Mouse (Mus musculus): ENCODE results near the gene Etnppl.
A peak's percentile ranks its signal among the peaks of the same experiment; 100 is the strongest.

Etnppl gene

DNA sequence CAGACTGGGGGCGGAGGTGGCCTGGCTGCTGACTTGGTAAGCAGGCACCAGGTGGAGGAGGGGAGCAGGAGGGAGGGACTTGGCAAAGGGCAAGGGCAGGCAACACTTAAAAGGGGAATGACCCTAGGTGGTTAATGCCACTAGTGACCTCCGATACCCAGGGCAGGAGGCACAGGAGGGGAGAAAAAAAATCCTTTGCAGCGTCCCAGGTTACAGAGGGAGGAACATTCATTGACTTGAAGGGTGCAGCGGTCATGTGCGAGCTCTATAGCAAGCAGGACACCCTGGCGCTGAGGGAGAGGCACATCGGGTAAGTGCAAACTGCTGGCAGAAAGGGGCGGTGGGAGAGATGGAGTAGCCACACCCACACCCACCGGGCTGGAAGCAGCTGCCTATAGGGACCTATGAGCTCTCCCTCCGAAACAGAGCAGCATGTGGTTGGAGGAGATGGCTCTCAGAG is at the start of gene Etnppl:
Etnppl (plus strand) TSS at position 10 of the 460 bp plus-strand sequence.
- no peak for DNase-seq

DNA sequence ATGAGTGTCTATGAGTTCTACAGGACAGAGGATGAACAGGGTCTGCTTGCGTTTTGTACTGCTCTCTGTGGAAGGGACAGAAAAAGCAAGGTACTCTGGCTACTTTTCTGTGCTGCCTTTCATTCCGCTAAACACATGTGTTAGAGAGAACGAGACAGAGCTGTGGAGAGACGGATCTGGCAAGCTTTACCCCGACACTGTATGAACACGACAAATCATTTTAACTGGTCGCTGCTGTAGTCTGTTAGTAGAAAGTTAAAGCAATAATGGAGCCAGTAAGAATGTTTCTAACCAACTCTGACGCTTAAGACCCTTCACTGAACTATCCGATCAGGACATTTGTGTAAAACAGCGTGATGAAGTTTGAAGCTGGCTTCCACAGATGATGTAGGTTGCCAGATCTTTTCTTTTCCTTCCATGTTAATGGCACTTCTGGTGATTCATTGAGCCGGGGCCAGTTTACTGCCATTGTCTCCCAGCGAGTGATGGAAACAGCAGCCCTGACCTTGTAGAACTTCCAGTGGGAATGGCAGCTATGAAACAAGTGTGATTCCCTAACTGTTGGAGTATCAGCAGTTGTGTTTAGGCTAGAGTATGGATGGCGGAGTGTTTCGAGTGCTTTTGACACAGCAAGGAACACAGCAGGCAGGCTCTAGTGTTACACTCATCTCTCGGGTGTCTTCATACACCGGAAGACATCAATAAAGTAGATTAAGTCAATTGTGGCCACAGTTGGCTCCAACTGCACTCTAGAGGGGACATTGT is 48.7 kb upstream of the Etnppl start:
- no peak for DNase-seq

DNA sequence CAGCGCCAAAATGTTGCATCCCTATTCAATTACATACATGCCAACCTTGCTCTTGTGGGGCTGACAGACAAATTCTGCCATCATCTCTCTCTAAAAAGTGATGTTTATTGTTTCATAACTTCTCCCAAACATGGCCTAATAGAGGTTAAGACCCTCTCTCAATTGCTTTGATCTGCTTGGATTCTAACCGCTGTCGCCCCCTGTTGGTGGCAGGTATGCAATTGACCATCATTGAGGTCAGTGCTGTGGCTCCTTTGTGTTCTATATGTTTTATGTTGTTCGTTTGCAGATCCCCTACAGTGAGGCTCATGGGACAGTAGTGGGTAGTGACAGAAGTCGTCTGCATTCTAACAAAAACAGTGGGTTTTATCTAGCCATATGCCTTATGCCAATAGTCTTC is 44.0 kb upstream of the Etnppl start:
- DNase-seq, result no peak

DNA sequence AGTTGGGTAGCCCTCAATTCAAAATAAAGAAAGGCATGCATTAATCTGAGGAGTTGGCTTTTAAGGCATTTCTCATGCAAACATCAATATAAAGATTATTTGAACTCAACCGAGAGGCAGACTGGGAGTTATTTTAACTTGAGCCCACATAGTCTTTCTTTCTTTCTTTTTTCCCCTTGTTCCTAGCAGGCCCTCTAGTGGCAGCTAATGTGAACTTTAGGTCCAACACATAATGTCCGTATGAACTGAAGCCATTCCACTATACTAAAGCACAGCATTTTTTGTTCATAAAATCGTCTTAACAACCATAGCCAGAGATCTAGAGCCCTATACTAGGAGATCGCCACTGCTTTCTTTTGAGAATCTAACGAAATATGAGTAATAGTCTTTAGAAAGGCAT is 42.6 kb upstream of the Etnppl start:
- DNase-seq, result peak; percentile 42

DNA sequence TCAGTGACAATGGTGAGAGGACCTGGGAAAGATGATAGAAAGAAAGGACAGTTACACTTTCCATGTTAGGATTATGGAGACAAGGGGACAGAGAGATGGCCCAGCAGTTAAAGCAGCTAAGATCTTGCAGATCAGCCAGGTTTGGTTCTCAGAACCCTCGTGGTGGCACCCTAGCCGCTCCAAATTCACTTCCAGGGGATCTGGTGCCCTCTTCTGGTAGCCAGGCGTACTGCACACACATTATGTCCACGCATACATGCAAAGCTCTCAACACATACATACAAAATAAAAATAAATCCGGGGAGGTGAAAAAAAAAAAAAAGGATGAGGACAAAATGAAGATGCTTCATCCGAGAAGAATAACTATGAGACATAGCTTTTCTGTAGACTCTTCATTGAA is 40.6 kb upstream of the Etnppl start:
- peak; percentile 43 for DNase-seq

DNA sequence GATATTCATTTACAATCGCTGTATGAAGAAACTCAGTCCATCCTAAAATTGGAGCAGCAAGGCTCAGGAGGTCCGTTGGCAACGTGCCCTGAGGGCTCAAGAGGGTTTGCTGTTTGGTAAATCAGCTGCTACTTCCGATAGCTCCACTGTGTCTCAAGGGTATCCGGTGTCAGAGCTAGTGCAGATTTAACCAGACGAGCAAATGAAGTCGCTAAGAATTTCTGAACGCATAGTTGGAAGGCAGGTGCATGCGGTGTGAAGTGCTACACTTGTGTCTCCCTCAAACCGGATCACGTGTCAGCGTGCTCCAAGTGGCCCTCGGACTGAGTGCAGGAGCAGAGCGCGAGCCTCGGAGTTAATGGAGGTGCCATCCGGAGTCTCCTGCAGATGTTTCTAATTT is 37.7 kb upstream of the Etnppl start:
- DNase-seq, result no peak

DNA sequence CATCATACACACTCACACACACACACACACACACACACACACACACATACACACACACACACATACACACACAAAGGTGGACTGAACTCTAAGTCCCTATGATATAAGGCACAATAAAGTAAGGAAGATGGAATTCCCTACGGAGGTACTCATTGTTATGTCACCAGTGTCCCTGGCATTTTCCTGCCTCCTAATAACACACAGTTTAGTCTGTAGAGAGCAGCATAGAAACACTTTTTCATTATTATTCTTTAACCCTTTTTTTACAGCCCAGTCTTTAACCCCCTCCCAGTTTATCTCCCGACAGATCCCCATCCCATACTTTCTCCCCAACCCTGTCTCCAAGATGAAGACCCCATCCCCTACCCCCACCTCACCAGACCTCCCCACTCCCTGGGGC is 35.7 kb upstream of the Etnppl start:
- no peak for DNase-seq

DNA sequence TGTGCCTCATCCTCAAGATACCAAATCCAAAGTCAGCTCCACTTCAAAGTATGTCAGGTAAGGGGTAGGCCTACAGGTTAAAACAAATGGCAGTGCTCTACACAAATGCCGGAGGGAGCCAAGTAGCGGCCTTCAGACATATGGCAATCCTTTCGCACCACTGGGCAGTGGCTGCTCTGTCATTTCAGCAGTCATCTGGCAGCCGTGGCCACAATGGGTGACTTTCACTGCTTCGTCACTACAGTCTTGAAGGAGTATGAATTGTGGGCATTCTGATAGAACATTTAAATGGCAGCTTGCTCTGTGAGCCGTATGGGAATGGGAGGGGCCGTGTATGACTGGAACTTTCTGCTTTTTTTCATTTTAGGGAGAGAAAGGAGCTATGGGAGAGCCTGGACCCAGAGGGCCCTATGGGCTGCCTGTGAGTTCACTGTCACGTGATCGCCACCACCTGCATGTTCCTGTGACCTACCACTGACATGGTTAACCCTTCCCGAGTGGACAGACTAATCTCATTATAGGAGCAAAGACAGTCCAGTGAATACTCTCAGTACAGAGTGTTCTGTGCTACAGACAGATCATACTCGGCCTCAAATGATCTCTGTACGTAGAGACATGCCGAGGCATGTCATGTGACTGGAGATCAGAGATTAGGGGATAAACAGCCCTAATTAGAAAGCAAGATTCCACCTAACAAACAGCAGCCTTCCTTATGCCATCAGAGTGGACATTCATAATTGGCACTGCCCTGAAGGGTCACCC is 34.2 kb upstream of the Etnppl start:
- DNase-seq, result no peak

DNA sequence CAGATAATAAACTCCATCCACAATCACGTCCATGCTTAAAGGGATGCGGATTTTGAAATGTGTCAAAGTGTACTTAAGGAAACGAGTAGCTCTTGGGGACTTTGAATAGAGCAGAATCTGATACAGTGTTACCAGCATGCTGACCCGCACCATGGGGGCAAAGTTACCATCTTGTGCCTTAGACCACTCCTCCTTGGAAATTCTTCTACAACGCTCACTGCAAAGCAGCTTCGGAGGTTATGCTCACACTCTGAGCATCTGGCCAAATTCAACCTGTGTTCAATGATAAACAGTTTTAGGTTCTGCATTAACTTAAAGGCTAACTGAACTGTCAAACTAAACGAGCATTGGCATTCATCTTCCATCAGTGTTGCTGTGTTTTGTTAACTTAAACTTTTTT is 33.2 kb upstream of the Etnppl start:
- DNase-seq, result no peak

DNA sequence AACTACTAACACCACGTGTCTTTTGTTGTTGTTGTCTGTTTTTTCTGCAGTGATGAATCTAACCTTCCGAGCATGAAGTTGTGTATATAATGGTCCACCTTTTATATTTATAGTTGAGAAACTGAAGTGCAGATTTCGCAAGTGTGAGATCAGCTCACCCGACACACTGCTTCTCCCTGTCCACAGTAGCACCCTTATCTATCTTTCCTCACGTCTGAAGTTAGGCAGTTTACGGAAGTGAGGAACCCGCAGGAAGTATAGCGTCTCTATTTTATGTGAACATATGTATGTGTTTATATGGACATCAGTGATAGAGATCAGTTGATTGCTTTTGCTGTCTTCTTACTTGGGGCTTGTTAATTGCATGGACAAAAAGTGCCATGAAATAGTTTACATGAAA is 22.2 kb upstream of the Etnppl start:
- no peak for DNase-seq

DNA sequence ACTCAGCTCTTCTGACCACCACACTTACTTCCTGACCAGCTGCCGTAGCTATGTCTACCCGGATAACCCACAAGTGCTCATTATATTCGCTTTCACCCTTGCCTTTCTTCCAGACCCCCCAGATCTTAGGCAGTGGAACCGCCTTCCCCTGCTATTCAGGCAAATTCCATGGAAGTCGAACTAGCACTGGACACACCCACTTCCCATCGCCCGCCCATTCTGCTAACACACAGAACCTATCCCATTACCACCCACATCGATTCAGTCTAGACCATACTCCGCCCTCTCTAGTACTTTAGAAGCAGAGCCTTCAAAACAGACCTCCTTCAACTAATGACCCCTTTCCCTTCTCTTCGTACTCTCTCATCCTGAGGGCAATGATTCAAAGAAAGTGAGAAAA is 15.8 kb upstream of the Etnppl start:
- no peak for DNase-seq

DNA sequence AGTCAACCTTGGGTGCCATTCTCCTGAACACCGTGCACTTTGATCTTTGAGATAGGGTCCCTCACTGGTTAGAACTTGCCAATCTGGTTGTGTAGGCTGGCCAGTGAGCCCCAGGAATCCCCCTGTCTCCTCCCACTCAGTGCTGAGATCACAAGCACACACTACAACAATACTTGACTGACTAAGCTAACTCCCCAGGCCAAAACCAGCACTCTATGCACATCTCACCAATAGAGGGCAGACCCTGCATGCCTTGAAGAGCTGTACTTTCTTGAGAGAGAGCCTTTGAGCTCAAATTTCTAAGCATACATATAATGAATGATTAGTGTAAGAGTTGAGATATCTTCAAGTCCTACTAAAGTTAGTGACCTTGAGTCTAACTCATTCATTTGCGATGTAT is 9.3 kb upstream of the Etnppl start:
- no peak for DNase-seq

DNA sequence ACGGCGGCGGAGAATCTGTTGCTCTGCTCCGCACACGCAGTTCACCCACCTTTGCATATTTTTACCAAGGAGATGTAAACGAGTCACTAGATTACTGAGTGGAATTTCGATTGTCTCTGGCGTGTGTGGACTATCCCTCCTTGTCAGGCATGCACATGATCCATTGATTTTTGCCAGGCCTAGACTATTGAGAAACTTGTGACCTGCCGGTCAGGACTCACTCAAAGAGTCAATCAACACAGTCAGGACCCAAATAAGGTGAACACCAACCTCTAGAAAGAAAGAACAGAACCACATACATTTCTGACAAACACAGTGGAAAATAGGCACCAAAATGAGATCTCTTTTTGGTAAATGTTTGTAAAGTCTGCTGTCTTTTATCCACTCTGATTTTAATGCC is 2.8 kb upstream of the Etnppl start:
- DNase-seq, result no peak

DNA sequence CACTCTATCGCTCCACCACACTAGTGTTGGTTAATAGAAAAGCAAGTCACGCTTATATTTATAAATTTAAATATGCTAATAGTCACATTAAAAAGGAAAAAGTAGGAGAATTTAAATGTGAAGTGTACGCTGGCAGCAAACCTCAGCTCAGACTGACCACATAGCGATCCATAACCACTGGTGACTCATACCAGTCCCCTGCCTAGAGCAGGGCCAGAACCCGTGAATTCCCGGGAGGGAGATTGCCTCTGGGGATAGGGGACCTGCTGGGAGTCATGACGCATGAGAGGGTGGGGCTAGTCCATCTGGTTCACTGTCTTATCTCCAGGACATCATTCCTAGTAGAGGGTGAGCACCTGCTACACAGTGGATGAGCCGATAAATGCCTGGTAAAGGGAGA is 1.6 kb upstream of the Etnppl start:
- DNase-seq, result no peak

DNA sequence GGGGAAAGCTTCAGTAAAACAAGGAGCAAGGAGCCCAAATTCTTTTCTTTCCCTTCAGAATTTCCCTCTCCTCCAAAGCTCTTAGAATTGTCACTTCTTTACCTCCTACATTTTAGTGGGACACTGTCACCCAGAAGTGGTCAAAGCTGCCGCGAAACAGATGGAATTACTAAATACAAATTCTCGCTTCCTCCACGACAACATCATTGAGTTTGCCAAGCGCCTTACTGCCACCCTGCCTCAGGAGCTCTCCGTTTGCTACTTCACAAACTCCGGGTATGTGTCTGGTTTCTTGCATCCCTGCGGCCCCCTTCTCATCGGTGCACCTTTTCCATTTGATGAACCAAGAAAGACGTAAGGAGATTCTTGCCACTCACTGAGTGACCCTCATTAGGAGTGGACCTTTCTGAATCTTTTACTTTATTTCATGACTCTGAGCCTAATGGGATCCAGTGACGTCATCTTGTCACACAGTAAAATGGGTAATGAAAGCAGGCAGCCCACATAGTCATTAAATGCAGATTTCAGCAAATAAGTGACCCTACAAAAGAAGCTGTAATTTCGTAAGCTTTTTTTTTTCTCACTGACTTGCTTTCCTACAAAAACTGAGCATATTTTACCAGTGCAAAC is 3.4 kb downstream of the Etnppl start:
- no peak for DNase-seq

DNA sequence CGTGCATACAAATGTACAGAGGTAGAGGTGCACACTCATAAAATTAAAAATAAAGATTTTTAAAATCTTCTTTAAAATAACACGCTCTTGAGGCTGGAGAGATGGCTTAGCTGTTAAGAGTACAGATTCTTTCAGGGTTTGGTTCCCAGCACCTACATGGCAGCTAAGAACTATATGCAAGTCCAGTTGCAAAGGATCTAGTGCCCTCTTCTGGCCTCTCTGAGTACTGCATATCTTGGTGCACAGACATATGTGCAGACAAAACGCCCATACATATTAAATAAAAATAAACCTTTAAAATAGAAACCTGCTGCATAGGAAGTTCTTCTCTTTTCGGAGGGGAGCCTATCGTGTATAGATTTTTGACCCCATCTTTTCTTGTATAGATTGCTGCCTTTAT is 11.1 kb downstream of the Etnppl start:
- DNase-seq, result no peak

DNA sequence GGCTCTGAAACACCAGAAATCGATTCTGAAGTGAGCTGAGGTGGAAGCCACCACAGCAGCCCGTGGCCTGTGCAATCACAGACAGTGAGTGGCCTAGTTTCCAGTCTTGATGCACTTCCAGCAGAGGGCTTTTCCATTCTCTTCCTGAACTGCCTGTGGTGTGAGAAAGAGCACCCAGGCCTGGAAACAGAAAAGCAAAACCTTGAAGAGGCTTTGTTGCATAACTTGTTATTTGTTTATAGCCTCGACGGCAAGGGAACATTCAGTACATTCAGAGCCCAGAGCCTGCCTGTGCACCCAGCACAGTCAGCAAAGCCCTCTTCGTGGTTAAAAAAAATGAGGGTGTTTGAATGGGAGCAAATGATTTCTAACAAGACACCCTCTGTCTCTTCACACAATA is 16.6 kb downstream of the Etnppl start:
- no peak for DNase-seq

DNA sequence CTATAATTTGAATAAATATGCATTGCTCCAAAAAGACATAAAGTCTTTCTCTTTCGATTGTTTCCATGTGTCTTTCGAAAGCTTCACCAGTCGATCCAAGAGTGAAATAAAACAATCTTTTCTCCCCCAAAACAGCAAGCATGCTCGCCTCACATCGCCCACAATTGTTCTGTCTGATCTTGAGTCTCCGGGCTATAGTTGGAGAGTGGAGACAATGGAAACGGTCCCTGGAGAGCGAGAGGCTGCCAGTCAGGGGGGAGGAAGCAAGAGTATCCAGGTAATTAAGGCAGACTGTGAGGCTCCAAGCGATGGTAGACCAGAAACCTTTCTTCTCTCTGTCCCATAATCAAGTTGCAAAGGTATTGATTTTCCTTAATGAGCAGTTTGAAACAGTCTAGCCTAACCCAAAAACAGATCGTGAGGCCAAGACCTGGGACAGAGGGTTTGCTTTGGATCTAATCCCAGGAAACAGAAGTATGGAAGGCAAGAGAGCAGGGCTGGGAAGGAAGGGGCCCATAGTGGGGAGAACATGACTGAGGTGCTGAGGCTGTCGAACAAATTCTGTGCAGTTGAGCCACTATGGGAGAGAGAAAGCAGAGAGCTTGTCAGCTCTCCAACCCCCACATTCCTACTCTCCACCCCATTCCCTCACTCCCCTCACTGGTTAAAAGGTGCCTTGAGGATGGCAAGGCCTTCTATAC is 29.0 kb downstream of the Etnppl start:
- no peak for DNase-seq

DNA sequence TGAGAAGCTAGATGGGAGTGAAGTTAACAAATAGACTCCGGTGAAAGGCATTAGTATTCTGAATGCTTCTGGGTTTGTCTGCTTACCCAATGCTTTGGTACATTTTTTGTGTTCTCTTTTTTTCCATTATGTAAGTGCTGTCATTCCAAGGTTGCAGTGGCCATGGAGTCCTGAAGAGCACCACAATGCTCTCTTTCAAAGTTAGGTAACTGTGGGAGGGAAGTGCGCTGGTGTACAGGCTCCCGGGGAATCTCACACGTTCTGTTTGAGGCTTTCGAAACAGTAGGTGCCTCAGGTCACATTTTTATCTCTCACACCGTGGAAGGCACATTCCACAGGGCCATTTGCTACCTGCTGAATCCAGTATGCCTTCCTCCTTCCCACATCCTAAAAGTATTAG is 32.3 kb downstream of the Etnppl start:
- no peak for DNase-seq

DNA sequence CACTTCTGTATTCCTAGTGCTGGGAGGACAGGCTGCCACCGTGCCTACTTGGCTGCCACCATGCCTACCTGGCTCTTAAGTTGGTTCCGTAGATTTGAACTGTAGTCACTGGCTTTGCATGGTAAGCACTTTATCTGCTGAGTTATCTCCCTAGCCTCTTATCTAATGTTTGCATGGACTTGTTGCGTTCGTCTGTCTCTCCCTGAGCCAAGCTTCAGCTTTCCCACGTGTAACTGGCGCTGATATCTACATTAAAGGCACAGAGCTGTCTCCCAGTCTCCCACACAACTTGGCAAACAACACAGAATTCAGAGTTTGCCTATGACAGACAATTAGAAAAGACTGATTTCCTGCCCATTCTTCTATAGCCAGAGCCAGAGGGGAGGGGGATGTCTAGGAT is 43.4 kb downstream of the Etnppl start:
- DNase-seq, result no peak

DNA sequence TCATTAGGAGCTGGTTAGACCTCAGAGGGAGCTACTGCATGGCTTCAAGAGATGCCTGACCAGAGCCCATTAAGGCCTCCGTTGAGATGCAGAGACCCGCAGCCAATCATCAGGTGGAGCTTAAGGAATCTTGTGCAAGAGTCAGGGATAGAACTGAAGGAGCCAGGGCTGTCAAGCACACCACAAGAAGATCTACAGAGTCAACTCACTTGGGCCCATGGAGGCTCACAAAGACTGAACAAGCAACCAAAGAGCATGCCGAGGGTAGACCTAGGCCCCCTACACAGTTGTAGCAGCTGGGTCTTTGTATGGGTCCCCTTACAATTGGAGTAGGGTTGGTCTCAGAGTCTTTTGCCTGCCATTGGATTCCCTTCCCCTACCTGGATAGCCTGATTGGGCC is 45.2 kb downstream of the Etnppl start:
- no peak for DNase-seq

DNA sequence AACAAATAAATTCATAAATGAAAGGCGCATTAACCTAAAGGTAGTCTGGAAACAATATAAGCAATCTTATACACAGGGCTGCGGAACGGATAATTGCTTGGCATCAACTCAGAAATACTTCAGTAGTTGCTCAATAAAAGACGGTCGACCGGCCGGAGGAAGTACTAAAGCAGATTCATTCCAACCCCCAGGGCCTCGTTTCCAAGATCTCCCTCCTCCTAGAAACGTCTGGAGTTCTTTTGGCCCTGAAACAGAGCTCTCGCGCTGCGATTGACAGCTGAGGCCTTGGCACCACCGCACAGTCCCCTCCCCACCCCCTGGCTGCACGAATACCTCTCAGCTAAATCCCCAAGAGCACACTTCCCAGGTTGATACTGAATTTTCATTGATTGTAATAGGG is 54.0 kb downstream of the Etnppl start:
- DNase-seq, result no peak

DNA sequence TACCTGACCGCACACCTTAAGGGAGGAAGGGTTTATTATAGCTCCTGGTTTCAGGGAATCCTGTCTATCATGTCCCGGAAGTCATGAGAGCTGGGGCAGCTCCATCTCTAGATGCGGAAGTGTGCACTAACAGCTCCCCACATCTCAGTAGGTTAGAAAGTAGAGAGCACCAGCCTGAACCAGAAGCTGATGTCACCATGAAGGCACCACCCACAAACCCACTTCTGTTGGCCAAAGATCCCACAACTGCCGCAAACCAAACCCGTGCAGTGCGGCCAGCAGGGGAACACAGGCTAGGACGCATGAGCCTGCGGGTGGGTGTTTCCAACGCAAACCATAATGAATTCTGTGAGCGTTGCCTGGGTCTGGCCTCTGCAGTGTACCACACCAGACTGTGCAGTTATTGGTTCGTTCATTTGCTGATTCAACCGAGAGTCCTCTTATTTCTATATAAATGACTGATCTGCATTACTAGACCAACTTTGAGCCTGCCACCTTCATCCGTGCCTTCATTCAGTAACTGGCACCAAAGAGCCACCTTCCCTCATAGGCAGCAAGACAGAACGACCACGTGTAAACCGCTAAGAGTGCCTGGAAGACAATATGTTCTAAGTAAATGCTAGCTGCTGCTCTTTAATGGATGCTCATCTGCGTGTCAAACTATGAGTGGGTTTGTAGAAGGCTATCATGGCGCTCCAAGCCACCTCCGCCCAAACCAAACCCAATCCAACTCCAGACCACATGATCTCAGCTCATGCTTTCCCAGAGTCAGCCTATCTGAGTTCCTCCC is 60.6 kb downstream of the Etnppl start:
- no peak for DNase-seq

Data from right cerebral cortex, postnatal 4 days (tissue).